Mouse (Mus musculus) erythroid progenitor cell, adult 5-6 weeks (primary cell): ENCODE data around the gene Vwce. TPM values are rescaled to one million over a fixed set of nuclear protein-coding genes. Genes with fewer than 3 reads are reported as not detected.

ENCODE experiments used
- ATAC-seq: replicated peaks from 2 replicates; pipeline ENCODE4 v1.8.0; 2016; ENCODE audit warnings: moderate number of reproducible peaks, mild to moderate bottlenecking, moderate TSS enrichment, inconsistent platforms; ENCODE audit not compliant: poor library complexity, low FRiP score, severe bottlenecking
- total RNA-seq, 2 experiments: library from RNA; stranded (forward) in 1 of 2; stranded (reverse) in 1 of 2; fragments of 150-400 nt in 1 of 2; fragments of 186-747, 209-891 nt in 1 of 2; gene quantifications; 2 replicates each; pipeline versions ENCODE4 v1.2.3 to v1.2.4; 2015 to 2017; ENCODE audit warnings: low replicate concordance in 2 of 2

Vwce gene
- total RNA-seq, 2 experiments from 2014 or later = not detected

- ATAC-seq = no peak
These were observed 6.8 kb downstream of the Vwce start for GRCm38 (mm10) chr19:10640589-10641378.

- no peak for ATAC-seq
These were observed 11.6 kb downstream of the Vwce start for GRCm38 (mm10) chr19:10645616-10646015.

- 0 out of 2 replicates have a peak, but pooled peaks have one; percentile 21 for ATAC-seq
These were observed 14.1 kb downstream of the Vwce start for GRCm38 (mm10) chr19:10648156-10648555.

- ATAC-seq = no peak
These were observed 22.0 kb downstream of the Vwce start for GRCm38 (mm10) chr19:10656058-10656457.

GRCm38 (mm10) chr19:10657742-10658141 is 23.7 kb downstream of the Vwce start:
- no peak for ATAC-seq

- ATAC-seq = no peak
These were observed 24.4 kb downstream of the Vwce start for GRCm38 (mm10) chr19:10658406-10658805.

- peak; percentile 91 for ATAC-seq
These were observed 27.4 kb downstream of the Vwce start for GRCm38 (mm10) chr19:10661373-10661772.

GRCm38 (mm10) chr19:10661919-10662318 is 27.9 kb downstream of the Vwce start:
- peak; percentile 70 for ATAC-seq

- ATAC-seq = no peak
These were observed 28.7 kb downstream of the Vwce start for GRCm38 (mm10) chr19:10662665-10663064.

GRCm38 (mm10) chr19:10665093-10665492 is 31.1 kb downstream of the Vwce start:
- no peak for ATAC-seq

GRCm38 (mm10) chr19:10665499-10665898 is 31.5 kb downstream of the Vwce start:
- peak; percentile 60 for ATAC-seq

- no peak for ATAC-seq
These were observed 37.3 kb downstream of the Vwce start for GRCm38 (mm10) chr19:10671319-10671718.

GRCm38 (mm10) chr19:10671854-10672417 is 37.9 kb downstream of the Vwce start:
- no peak for ATAC-seq

- no peak for ATAC-seq
These were observed 39.3 kb downstream of the Vwce start for GRCm38 (mm10) chr19:10673275-10673674.

GRCm38 (mm10) chr19:10676656-10677055 is 42.6 kb downstream of the Vwce start:
- ATAC-seq = no peak

GRCm38 (mm10) chr19:10677915-10678771 is 44.1 kb downstream of the Vwce start, which contains the start of gene Pga5:
Pga5 (minus strand) TSS chr19:10678071.
- ATAC-seq = peak; percentile 88

GRCm38 (mm10) chr19:10678772-10679067 is 44.7 kb downstream of the Vwce start:
- ATAC-seq = no peak

GRCm38 (mm10) chr19:10681571-10681970 is 47.6 kb downstream of the Vwce start:
- ATAC-seq = no peak

- ATAC-seq = no peak
These were observed 51.1 kb downstream of the Vwce start for GRCm38 (mm10) chr19:10685081-10685480.

GRCm38 (mm10) chr19:10685727-10686126 is 51.7 kb downstream of the Vwce start:
- no peak for ATAC-seq
